Mouse (Mus musculus) E14TG2a.4 (cell line): ENCODE data around the gene Ddx51.

Experiments used
- H3K27me3 ChIP-seq: 2 replicates; pipeline ENCODE4 v1.6.1; 2014; ENCODE audit warnings: low read length, control low read depth; ENCODE audit not compliant: insufficient read depth
- H3K36me3 ChIP-seq: 2 replicates; pipeline ENCODE4 v1.6.1; 2014; ENCODE audit warnings: low read length, control low read depth; ENCODE audit not compliant: insufficient read depth
- H3K4me1 ChIP-seq: replicated peaks from 2 replicates; pipeline ENCODE4 v1.6.1; 2014; ENCODE audit warnings: low read depth, low read length, control low read depth
- H3K4me3 ChIP-seq: replicated peaks from 2 replicates; pipeline ENCODE4 v1.5.1; 2014; ENCODE audit warnings: mild to moderate bottlenecking, low read length
- H3K9me3 ChIP-seq: 2 replicates; pipeline ENCODE4 v1.6.1; 2014; ENCODE audit warnings: low read length, control low read depth
- CTCF ChIP-seq: conservative IDR thresholded peaks from 2 replicates; pipeline ENCODE4 v1.5.1; 2014; ENCODE audit warnings: low read length
- NANOG ChIP-seq: IDR thresholded peaks from 2 replicates; pipeline ENCODE4 v1.6.1; 2014; ENCODE audit warnings: borderline replicate concordance, low read length, mixed read lengths
- POU5F1 ChIP-seq: IDR thresholded peaks from 2 replicates; pipeline ENCODE4 v1.6.1; 2014; ENCODE audit warnings: low read length, borderline replicate concordance

Gene Ddx51

GRCm38 (mm10) chr5:110638306-110639074 is 14.8 kb upstream of the Ddx51 start:
- Histone ChIP-seq H3K4me3 (peak overlapping the region; percentile 70), H3K4me1 (peaks cover 9% of the 10 kb centered on the region), H3K9me3 (peaks cover 26% of the 10 kb centered on the region), H3K36me3 (no peaks in the 10 kb centered on the region), H3K27me3 (0 out of 2 replicates have a peak, but pooled peaks cover 6% of the 10 kb centered on the region)
- TF ChIP-seq CTCF = no peak
- TF ChIP-seq POU5F1 = no peak
- TF ChIP-seq NANOG = no peak

GRCm38 (mm10) chr5:110639459-110639858 is 13.8 kb upstream of the Ddx51 start:
- no peak for TF ChIP-seq POU5F1
- TF ChIP-seq CTCF = peak; percentile 88
- peaks cover 35% of the 10 kb centered on the region for H3K9me3 ChIP-seq
- H3K27me3 ChIP-seq = 0 out of 2 replicates have a peak, but pooled peaks cover 6% of the 10 kb centered on the region
- H3K4me1 ChIP-seq = peaks cover 9% of the 10 kb centered on the region
- H3K36me3 ChIP-seq = 0 out of 2 replicates have a peak, but pooled peaks cover 1% of the 10 kb centered on the region
- H3K4me3 ChIP-seq = peak overlapping the region; percentile 70

GRCm38 (mm10) chr5:110646377-110646776 is 6.9 kb upstream of the Ddx51 start:
- TF ChIP-seq NANOG (no peak), CTCF (no peak), POU5F1 (no peak)
- Histone ChIP-seq H3K4me1 (peaks cover under 1% of the 10 kb centered on the region; the same call in 1 of the 2 replicates), H3K9me3 (peaks cover 32% of the 10 kb centered on the region), H3K27me3 (no peaks in the 10 kb centered on the region), H3K36me3 (peaks cover 70% of the 10 kb centered on the region), H3K4me3 (no peak overlapping the region)

GRCm38 (mm10) chr5:110653686-110654085 is 435 bp downstream of the Ddx51 start:
- Histone ChIP-seq H3K9me3 (no peaks in the 10 kb centered on the region), H3K4me3 (peak overlapping the region; percentile 99), H3K27me3 (no peaks in the 10 kb centered on the region), H3K36me3 (peaks cover 81% of the 10 kb centered on the region), H3K4me1 (peaks cover 27% of the 10 kb centered on the region)
- TF ChIP-seq POU5F1 (no peak), CTCF (no peak)

- no peaks in the 10 kb centered on the region for H3K27me3 ChIP-seq
Observed at GRCm38 (mm10) chr5:110659682-110660081, 6.4 kb downstream of the Ddx51 start.

GRCm38 (mm10) chr5:110664041-110664440 is 10.8 kb downstream of the Ddx51 start:
- Histone ChIP-seq H3K4me3 (no peak overlapping the region), H3K36me3 (peaks cover 97% of the 10 kb centered on the region), H3K9me3 (no peaks in the 10 kb centered on the region), H3K27me3 (no peaks in the 10 kb centered on the region), H3K4me1 (peaks cover 9% of the 10 kb centered on the region; the same call in 1 of the 2 replicates)
- TF ChIP-seq CTCF = no peak
- no peak for TF ChIP-seq POU5F1
- no peak for TF ChIP-seq NANOG

More at GRCm38 (mm10) chr5:110659682-110660081, 6.4 kb downstream of the Ddx51 start:
- Histone ChIP-seq H3K36me3 (peaks cover 97% of the 10 kb centered on the region), H3K4me1 (peaks cover 7% of the 10 kb centered on the region), H3K9me3 (no peaks in the 10 kb centered on the region), H3K4me3 (no peak overlapping the region)
- TF ChIP-seq POU5F1 (no peak), CTCF (no peak), NANOG (no peak)

- peaks cover 9% of the 10 kb centered on the region; the same call in 1 of the 2 replicates for H3K4me1 ChIP-seq
Observed at GRCm38 (mm10) chr5:110664750-110665269, 11.6 kb downstream of the Ddx51 start.

GRCm38 (mm10) chr5:110665486-110666121 is 12.4 kb downstream of the Ddx51 start:
- H3K9me3 ChIP-seq = no peaks in the 10 kb centered on the region
- H3K4me3 ChIP-seq = no peak overlapping the region
- H3K4me1 ChIP-seq = peaks cover 9% of the 10 kb centered on the region; the same call in 1 of the 2 replicates
- no peak for TF ChIP-seq NANOG
- no peak for TF ChIP-seq POU5F1
- TF ChIP-seq CTCF = 0 out of 2 replicates have a peak, but pooled peaks have one; percentile 10
- H3K36me3 ChIP-seq = peaks cover 97% of the 10 kb centered on the region
- no peaks in the 10 kb centered on the region for H3K27me3 ChIP-seq

More at GRCm38 (mm10) chr5:110664750-110665269, 11.6 kb downstream of the Ddx51 start:
- TF ChIP-seq POU5F1 = no peak
- TF ChIP-seq NANOG = no peak
- Histone ChIP-seq H3K9me3 (no peaks in the 10 kb centered on the region), H3K36me3 (peaks cover 97% of the 10 kb centered on the region), H3K27me3 (no peaks in the 10 kb centered on the region), H3K4me3 (no peak overlapping the region)
